Mouse (Mus musculus): Measurements from ENCODE around the gene Arhgap9. TPM values are rescaled to one million over a fixed set of nuclear protein-coding genes. Genes with fewer than 3 reads are reported as not detected.
A peak's percentile ranks its signal among the peaks of the same experiment; 100 is the strongest.
"Not testable (repeated sequence)": the region's sequence is repeated elsewhere in the genome, so short reads cannot be mapped to it uniquely, and the experiment has no call there.

The Arhgap9 gene
- total RNA-seq, 1 experiment from 2014 or later: 24.3 TPM

DNA sequence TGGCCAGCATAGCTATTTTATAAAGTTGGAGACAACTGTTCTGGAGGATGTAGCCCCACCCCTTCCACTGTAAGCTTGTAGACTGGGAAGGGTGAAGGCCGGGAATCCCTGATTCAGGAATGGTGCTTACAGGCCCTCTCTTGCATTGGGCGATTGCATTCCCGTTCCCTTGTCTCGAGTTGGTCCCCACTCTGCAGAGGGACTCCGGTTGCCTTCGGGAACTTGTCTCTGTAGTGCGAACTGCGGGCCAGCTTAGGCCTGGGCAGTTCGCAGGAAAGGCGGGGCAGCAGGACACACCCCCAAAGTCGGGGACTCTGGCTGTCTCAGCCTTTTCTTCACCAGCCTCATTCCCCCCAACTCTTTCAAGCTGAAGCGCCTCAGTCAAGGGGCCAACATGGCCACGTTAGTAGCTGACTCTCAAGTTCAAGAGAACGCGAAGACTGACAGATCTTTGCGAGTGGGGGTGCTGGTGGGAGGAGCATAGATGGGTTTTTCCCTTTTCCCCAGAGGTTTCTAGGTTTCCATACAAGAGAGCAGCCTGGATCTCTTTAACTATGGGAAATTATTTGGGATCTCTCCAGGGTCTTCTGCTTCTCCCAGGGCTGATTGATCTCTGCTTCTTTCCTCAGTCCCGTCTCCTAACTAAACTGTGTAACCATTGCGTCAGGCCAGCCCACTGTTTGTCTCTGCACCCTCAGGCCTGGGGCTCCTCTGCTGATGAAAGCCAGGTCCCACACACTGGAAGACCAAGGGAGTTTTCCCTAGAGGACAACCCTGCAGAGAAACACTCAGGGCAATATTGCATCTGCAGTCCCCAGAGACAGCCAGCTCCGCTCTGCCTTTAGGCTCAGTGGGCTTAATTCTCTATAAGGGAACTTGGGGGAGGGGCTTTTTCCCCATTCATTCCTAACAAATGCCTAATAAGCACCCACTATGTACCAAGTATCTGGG, 30.6 kb upstream of the Arhgap9 start:
- peak; percentile 3; the same call in 1 of the 2 replicates for ATAC-seq (replicated peaks; ENCODE audit: low read depth, poor library complexity, severe bottlenecking)

DNA sequence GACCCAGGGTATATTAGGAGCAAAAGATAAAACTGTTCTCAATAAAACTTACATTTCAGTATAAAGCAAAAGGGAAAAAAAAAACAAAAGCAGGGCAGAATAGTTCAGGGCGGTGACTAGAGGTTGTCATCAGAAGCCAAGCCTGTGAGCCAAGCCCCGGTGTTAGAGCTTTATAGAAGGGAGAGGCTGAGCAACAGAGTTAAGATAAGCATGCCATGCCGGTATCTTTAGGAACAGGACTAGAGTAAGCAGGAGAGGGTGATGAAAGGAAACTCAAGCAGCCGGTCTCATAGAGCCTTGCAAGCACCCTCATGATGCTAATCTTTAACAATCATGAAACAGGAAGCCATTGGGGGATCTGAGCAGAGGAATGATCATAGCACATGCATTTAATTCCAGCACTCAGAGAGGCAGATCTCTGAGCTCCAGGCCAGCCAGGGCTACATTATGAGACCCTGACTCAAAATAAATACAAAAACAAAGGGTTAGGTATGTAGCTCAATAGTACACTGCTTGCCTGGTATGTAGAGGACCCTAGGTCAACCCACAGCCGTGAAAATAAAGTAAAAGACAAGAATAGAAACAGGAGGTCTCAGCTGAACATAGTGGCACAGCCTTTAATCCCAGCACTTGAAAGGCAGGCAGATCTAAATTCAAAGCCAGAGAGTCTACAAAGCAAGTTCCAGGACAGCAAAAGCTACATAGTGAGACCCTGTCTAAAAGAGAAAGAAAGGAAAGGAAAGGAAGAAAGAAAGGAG, 29.7 kb upstream of the Arhgap9 start:
- ATAC-seq (replicated peaks; ENCODE audit: low read depth, poor library complexity, severe bottlenecking): peak; percentile 10

DNA sequence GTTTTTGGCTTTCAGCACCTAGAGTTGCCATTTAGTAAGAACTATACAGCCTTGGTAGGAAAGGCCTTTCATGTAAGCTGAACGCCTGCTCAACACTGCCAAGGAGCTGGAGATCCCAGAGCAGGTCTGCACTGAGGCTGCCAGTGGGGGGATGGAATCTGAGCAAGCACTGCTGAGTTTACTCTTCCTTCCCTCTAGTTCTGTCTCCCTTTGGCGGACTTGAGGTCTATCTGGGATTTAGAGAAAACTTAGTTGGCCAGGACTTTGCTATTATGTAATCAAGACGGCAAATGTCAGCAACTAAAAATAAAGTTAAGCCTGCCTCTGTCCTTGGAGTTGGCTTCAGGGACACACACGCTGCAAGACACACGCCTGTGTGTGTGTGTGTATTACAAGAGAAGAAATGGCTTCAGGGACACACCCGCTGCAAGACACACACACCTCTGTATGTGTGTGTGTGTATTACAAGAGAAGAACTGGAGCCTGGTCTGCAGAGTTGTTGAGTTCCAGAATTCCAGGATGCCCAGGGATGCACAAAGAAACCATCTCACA, 28.7 kb upstream of the Arhgap9 start:
- no peak for ATAC-seq (replicated peaks; ENCODE audit: low read depth, poor library complexity, severe bottlenecking)

DNA sequence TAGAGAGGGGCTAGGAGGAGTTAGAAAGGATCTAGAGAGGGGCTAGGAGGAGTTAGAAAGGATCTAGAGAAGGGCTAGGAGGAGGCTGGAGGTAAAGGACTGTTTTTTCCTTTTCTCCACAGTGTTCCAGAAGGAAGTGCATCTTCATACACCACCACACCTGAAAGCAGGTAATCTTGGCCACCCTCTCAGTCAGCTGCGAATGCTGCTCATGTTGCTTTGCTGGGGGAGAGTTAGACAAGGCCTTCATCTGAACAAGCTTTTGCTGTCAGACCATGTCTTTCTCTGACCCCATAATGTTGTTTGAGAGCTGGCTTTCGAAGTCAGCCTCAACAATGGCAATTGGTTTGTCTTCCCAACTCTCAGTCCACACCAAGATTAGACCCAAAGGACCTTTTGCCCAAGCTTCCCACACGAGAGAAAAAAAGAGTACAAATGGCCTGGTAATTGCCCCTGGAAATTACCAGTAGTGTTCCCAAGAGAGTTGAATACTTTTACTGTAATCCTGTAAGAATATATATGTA, 28.1 kb upstream of the Arhgap9 start:
- ATAC-seq (replicated peaks; ENCODE audit: low read depth, poor library complexity, severe bottlenecking): no peak

DNA sequence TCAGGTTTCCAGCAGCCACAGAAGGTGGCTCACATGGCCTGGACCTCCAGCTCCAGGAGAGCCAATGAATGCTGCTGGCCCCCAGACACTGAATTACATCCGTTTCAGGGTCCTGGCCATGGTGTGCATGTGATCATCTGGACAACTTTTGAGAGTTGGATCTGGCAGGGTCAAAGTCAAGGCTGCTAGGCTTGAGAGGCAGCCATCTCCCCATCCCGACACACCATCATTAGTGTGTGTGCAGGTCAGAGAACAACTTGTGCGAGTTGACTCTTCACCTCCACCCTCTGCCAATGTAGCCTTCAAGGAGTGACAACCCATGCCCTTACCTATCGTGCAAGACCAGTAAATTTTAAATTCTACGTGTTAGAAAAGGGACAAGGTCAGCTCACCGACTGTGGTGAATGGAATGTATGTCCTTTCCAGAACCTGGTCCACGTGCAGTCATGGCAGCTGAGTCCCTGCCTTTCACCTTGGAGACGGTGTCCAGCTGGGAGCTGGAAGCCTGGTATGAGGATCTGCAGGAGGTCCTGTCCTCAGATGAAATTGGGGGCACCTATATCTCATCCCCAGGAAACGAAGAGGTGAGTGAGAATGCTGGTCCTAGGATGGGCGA, 26.8 kb upstream of the Arhgap9 start:
- no peak for ATAC-seq (replicated peaks; ENCODE audit: low read depth, poor library complexity, severe bottlenecking)

DNA sequence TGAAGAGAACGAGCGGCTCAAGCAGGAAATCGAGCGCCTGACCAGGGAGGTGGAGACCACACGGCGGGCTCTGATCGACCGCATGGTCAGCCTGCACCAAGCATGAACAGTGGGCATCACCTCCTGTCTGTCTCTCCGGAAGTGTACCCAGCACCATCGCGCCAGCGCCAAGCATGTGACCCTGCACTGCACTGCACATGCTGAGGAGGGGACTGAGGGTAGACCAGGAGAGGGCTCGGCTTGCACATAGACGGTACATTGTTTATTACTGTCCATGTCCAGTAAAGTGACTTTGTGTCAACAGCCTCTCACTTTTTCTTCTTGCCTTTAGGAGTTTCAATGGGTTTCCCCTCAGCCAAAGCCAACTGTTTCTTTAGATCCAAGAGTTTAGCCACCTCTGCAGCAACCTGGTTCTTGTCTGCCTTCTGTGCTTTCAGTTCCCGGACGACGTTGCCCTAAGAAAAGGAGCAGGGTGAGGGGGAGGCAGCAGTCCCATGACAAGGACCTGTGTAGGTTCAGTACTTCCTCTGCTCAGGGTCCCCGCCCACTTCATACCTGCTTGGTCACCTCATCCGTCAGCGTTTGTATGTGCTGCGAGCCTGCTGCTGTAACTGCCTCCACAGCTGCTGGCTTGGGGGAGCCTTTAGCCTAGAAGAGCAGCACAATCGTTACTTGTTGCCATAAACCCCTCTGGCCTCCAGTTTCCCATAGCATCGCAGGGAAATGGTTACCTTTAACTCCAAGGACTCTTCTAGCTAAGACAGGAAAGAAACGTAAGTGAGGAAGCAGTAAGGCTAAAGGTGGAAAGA, 25.6 kb upstream of the Arhgap9 start:
- ATAC-seq (replicated peaks; ENCODE audit: low read depth, poor library complexity, severe bottlenecking): no peak

DNA sequence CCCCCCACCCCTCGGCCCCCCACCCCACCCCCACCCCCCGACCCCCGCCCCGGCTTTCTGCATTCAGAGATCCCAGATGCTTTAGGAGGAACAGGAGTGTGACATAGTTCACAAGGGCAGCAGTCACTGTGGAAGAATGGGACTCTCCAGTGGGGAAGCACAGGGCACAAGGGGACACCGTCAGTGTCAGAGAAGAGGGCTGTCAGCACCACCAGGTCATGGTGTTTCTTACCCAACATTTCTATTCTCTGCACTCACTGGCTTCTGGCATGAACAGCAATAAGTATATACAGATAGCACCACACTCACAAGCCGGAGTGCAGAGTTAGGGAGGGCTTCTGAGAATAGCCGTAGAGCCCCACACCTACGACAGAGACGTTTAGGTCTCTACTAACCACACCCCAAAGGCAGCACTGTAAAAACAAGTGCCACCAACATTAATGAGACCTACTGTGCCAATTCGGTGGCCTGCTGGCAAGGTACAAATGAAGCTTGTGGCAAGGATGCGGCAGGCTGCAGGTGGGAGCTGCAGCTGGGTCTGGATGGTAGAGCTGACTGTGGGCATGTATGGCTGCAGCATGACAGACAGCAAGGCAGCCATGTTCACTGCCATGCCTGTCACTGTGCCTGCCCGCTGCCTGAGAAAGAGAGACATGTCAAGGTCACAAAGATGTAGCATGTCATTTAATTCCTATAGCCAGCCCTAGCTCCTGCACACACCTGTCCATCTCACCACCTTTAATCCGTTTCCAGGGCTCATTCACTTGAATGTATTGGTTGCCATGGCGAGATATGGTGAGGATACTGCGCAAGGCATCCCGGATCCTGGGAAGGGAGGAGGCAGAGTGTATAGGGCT, 24.5 kb upstream of the Arhgap9 start:
- ATAC-seq (replicated peaks; ENCODE audit: low read depth, poor library complexity, severe bottlenecking): no peak

DNA sequence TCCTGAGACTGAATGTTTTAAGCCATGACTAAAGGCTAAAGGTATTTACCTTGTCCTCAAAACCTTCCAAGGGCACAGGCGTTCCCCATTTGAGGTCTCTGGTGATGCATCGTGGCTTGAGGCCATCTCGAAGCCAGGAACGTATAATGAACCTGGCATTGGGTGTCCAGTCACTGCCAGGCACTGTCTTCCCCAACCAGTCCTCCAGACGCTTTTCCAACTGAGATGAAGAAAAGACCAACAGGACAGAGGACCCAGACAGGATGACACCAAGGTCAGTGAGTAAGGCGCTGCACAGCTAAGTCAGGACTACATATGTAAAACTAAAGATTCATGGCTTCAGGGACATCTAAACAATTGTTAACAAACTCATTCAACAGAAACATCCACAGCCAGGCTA, 21.4 kb upstream of the Arhgap9 start:
- ATAC-seq (replicated peaks; ENCODE audit: low read depth, poor library complexity, severe bottlenecking): no peak

DNA sequence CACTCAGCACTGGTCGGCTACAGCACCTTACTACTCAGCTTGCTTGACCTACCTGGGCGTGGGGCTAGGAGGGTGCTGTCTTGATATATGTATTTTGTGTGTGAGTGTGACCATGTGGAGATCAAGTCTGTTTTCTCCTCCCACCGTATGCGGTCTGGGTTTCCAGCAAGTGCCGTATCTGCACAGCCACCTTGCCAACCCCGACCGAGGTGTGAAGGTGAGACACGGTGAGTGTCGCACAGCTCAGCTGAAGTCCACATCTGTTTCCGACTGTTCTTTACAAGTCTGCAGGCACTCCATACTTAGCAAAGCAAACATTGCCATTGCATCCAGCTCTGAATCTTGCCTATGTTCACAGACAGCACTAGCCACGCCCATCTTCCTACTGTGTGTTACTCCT, 18.6 kb upstream of the Arhgap9 start:
- ATAC-seq (replicated peaks; ENCODE audit: low read depth, poor library complexity, severe bottlenecking): no peak

DNA sequence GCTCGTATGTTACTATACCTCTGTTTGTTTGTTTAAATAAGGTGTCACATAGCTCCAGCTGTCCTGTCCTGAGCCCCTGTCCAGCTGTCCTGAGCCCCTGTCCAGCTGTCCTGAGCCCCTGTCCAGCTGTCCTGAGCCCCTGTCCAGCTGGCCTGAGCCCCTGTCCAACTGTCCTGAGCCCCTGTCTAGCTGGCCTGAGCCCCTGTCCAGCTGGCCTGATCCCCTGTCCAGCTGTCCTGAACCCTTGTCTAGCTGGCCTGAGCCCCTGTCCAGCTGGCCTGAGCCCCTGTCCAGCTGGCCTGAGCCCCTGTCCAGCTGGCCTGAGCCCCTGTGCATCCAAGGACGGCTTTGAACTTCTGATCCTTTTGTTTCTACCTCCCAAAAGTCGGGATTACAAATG, 12.6 kb upstream of the Arhgap9 start:
- ATAC-seq (replicated peaks; ENCODE audit: low read depth, poor library complexity, severe bottlenecking): not testable (repeated sequence)

DNA sequence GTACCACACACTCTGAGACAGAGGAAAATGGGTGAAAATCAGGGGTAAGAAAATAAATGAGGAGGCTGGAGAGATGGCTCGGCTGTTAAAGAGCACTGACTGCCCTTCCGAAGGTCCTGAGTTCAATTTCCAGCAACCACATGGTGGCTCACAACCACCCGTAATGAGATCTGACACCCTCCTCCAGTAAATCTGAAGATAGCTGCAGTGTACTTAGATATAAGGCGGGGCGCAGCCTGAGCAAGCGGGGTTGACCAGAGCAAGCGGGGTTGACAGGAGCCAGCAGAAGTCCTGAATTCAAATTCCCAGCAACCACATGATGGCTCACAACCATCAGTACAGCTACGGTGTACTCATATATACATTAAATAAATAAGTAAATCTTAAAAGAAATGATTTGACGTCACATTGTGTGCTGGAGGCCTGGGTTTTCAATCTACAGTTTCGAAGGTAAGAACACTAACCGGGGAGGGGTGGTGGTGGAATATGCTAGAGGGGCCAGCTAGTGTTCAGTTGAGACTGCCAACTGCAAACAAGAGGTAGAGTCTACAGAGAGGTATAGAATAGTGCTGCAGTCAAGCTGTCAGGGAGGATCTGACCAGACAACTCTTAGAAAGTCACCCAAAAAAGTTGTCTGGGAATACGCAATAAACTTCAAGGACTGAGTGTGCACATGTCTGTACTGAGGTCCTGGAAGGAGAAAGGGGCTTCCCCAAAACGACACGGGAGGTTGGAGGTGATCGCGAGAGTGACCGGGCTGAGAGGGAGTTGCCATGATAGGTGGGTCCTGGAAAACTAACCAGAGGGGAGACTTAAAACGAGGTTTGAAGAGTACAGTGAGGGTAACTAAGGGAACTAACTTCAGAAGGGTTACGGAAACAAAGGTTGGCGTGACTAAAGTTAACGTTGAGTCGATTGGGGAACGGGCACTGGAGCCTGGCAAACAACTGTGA, 11.0 kb upstream of the Arhgap9 start:
- peak; percentile 55 for ATAC-seq (replicated peaks; ENCODE audit: low read depth, poor library complexity, severe bottlenecking)

DNA sequence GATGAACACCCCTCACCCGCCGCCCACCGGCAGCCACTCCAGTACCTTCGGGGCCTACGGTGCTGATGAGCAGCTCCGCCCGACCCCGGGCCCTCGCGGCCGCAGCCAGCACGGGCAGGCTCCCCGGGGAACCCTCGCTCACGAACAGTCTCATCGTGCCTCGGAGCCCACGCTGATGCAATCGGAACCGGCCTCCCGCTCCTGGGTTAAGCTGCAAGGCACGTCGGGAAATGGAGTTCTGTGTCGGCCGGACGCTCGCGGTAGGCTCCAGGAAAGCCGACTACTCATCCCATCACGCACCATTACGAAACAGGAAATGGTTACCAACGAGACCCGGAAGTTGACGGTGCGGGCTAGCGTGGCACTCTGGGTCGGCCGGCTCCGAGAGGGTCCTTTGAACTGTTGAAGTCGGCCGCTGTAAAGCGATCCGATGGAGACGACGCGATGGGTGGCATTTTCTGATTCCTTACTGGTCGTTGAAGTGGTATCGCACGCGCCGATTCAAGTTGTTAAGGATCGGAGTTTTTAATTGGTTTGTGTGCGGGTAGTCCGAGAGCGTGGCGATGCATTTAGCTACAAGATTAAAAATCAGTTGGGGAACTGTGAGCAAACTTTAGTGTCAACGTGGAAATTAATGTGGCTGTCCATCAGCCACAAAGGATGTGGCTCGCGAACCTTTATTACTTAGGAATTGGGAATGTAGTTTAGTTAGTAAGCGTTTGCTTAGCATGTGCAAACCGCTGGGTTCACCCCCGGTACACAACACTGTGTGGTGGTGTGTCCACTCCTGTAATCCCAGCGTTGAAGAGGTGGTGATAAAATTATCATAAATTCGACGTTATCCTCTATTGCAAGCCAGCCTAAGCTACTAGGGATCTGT, 10.0 kb upstream of the Arhgap9 start, which contains the start of gene Mars:
TSS of gene Mars (minus strand) at position 311 of the 880 bp plus-strand sequence.
- ATAC-seq (replicated peaks; ENCODE audit: low read depth, poor library complexity, severe bottlenecking): peak; percentile 87

DNA sequence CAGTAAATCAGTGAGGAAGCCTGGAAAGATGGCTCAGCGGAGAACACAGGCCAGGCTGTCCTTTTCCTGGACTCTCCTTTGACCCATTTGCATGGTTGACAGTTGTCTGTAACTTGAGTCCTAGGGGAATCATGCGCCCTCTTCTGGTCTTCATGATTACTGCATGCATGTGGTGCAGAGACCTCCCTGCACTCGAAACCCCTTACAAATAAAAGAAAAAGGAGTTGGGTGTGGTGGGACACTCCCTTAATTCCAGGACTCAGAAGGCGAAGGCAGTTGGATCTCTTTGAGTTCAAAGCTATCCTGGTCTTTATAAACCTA, 9.4 kb upstream of the Arhgap9 start:
- peak; percentile 71 for ATAC-seq (replicated peaks; ENCODE audit: low read depth, poor library complexity, severe bottlenecking)

DNA sequence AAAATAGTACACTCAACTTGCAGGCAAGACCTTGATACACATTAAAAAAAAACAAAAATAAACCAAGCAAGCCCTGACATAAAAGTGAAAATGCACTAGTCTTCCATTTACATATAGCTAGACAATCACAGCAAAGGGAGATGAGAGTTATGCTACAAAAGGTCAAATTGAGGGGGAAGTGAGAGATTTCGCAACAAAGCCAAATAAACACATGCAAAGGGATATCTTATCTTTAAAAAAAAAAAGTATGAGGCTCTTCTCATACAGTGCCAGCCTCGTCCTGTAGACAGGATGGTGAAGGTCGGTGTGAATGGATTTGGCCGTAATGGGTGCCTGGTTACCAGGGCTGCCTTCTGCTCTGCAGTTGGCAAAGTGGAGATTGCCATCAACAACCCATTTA, 8.9 kb upstream of the Arhgap9 start:
- 0 out of 2 replicates have a peak, but pooled peaks have one; percentile 5 for ATAC-seq (replicated peaks; ENCODE audit: low read depth, poor library complexity, severe bottlenecking)

DNA sequence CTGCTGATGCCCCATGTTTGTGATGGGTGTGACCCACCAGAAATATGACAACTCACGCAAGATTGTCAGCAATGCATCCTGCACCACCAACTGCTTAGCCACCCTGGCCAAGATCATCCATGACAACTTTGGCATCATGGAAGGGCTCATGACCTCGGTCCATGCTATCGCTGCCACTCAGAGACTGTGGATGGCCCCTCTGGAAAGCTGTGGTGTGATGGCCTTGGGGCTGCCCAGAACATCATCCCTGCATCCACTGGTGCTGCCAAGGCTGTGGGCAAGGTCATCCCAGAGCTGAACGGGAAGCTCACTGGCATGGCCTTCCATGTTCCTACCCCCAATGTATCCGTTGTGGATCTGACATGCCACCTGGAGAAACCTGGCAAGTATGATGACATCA, 8.2 kb upstream of the Arhgap9 start:
- not testable (repeated sequence) for ATAC-seq (replicated peaks; ENCODE audit: low read depth, poor library complexity, severe bottlenecking)

DNA sequence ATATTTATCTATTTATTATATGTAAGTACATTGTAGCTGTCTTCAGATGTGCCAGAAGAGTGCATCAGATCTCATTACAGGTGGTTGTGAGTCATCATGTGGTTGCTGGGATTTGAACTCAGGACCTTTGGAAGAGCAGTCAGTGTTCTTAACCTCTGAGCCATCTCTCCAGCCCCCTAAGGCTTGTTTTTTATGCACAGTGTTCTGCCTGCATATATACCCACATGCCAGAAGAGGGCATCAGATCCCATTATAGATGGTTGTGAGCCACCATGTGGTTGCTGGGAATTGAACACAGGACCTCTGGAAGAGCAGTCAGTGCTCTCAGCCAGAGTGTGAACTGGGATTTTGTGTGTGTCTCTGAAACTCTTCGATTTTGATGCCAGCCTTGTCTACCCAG, 6.8 kb upstream of the Arhgap9 start:
- ATAC-seq (replicated peaks; ENCODE audit: low read depth, poor library complexity, severe bottlenecking): not testable (repeated sequence)

All from common myeloid progenitor, adult 5-6 weeks (primary cell).